17 mouse cellular contexts compared by ENCODE assay signal in genomic region chr10:70189864-70190263, GRCm38 (mm10). TPM values are rescaled to one million over a fixed set of nuclear protein-coding genes. Genes with fewer than 3 reads are reported as not detected.
A peak's percentile ranks its signal among the peaks of the same experiment; 100 is the strongest.
DNase-seq lines count a peak whose midpoint lies in the region; ATAC-seq and TF ChIP-seq lines count a peak whose summit lies in the region.
"Had no signal": no experiment of that assay in that cellular context is flagged by ENCODE, and none has a peak within 500 bp of the region (broad histone marks: within the 10 kb centered on the region; RNA-seq: fewer than 3 reads in every experiment).

No protein-coding gene starts in this region.

- intact Hi-C loops in gastrocnemius, postnatal 14 days (cut with DNase I; ENCODE audit: low total_unique reads), result loop anchor here (10.0 kb wide), 1 partner anchor 65 kb away; no protein-coding TSS in a partner anchor

- H3K4me2 ChIP-seq in kidney, postnatal 0 days (ENCODE audit: low read length), result no peak overlapping the region
- no peak overlapping the region for H3K4me2 ChIP-seq in kidney, embryonic 14.5 days (replicated peaks; ENCODE audit: low read depth, low read length)
- no peak overlapping the region for H3K4me2 ChIP-seq in lung, postnatal 0 days (replicated peaks; ENCODE audit: low read depth, low read length)
- H3K4me2 ChIP-seq: embryonic facial prominence, embryonic 15.5 days; liver, embryonic 15.5 days; midbrain, embryonic 12.5 days had no signal

- no peak overlapping the region for H3K4me3 ChIP-seq in kidney, postnatal 0 days (replicated peaks; ENCODE audit: low read depth, low read length)
- no peak overlapping the region for H3K4me3 ChIP-seq in kidney, embryonic 14.5 days (ENCODE audit: low read length)
- H3K4me3 ChIP-seq in lung, postnatal 0 days (ENCODE audit: low read depth, low read length), result no peak overlapping the region
- no peak overlapping the region for H3K4me3 ChIP-seq in ES-E14 (ENCODE audit: insufficient read depth in 1 of 2, low read depth in 1 of 2, low read length in 2 of 2, poor library complexity in 1 of 2, severe bottlenecking in 1 of 2)
- no peak overlapping the region for H3K4me3 ChIP-seq in cortical plate, adult 2 months (ENCODE audit: insufficient read depth, low read length)
- H3K4me3 ChIP-seq: embryonic facial prominence, embryonic 15.5 days; liver, embryonic 15.5 days; midbrain, embryonic 12.5 days had no signal

- in situ Hi-C loops in ES-E14 (cut with MboI; ENCODE audit: low sequenced_read_pairs in 2 of 2, unreplicated experiment in 2 of 2), result no loop called here

- ATAC-seq in kidney, postnatal 0 days (replicated peaks; ENCODE audit: low FRiP score, low read depth), result no peak
- ATAC-seq in kidney, embryonic 14.5 days (ENCODE audit: low FRiP score, low TSS enrichment), result no peak
- no peak for ATAC-seq in lung, postnatal 0 days
- ATAC-seq: hindbrain, embryonic 16.5 days had no signal

- no peak overlapping the region for H3K9ac ChIP-seq in kidney, postnatal 0 days (ENCODE audit: low read depth, low read length)
- no peak overlapping the region for H3K9ac ChIP-seq in kidney, embryonic 14.5 days (ENCODE audit: low read depth, low read length)
- H3K9ac ChIP-seq in lung, postnatal 0 days (replicated peaks; ENCODE audit: low read depth), result no peak overlapping the region
- no peak overlapping the region for H3K9ac ChIP-seq in ES-E14 (ENCODE audit: insufficient read depth, low read depth, low read length, poor library complexity, severe bottlenecking)
- H3K9ac ChIP-seq: embryonic facial prominence, embryonic 15.5 days; liver, embryonic 15.5 days; midbrain, embryonic 12.5 days had no signal

- no peak for TF ChIP-seq EP300 in lung, postnatal 0 days (IDR thresholded peaks at IDR 0.05)

- no peak for TF ChIP-seq POLR2A in cortical plate, adult 2 months (IDR thresholded peaks at IDR 0.05; ENCODE audit: extremely low read depth, insufficient read depth, low read length)

- WGBS in kidney, postnatal 0 days, result 80% methylated on average over 13 of the region's 13 CpGs
- WGBS in kidney, embryonic 14.5 days, result 85% methylated on average over 13 of the region's 13 CpGs
- WGBS in lung, postnatal 0 days, result 80% methylated on average over 13 of the region's 13 CpGs

- peaks cover 36% of the 10 kb centered on the region for H3K36me3 ChIP-seq in kidney, postnatal 0 days (ENCODE audit: insufficient read depth, low read length)
- peaks cover 56% of the 10 kb centered on the region for H3K36me3 ChIP-seq in kidney, embryonic 14.5 days (ENCODE audit: control insufficient read depth, insufficient read depth, low read length)
- H3K36me3 ChIP-seq in lung, postnatal 0 days (ENCODE audit: insufficient read depth, low read length), result peaks cover 20% of the 10 kb centered on the region
- H3K36me3 ChIP-seq in ES-E14 (ENCODE audit: control insufficient read depth, insufficient read depth, low read length, poor library complexity, severe bottlenecking), result peaks cover 35% of the 10 kb centered on the region

- no peak for DNase-seq in kidney, postnatal 0 days (ENCODE audit: low spot score)
- DNase-seq in lung, postnatal 0 days (ENCODE audit: low spot score), result no peak
- no peak for DNase-seq in lung, postnatal 10 days
- peak; percentile 37 for DNase-seq in ES-E14 (ENCODE audit: low read depth, low spot score)
- no peak for DNase-seq in gastrocnemius, postnatal 14 days
- DNase-seq: cerebellum, adult 18-20 months; kidney, adult 9 months; right cerebral cortex, postnatal 14 days had no signal

- no peaks in the 10 kb centered on the region for H3K27me3 ChIP-seq in kidney, postnatal 0 days (ENCODE audit: insufficient read depth, low read length)
- H3K27me3 ChIP-seq in kidney, embryonic 14.5 days (ENCODE audit: control insufficient read depth, insufficient read depth, low read length), result no peaks in the 10 kb centered on the region
- no peaks in the 10 kb centered on the region for H3K27me3 ChIP-seq in lung, postnatal 0 days (replicated peaks; ENCODE audit: insufficient read depth, low read length)
- H3K27me3 ChIP-seq: embryonic facial prominence, embryonic 15.5 days; liver, embryonic 15.5 days; midbrain, embryonic 12.5 days had no signal

- peak; percentile 49; the same call in 1 of the 2 replicates for TF ChIP-seq CTCF in kidney, postnatal 0 days (IDR thresholded peaks at IDR 0.05; ENCODE audit: low read depth)
- peak; percentile 52 for TF ChIP-seq CTCF in lung, postnatal 0 days (IDR thresholded peaks at IDR 0.05)
- peak; percentile 25; the same call in 1 of the 2 replicates for TF ChIP-seq CTCF in cortical plate, adult 2 months (IDR thresholded peaks at IDR 0.05; ENCODE audit: extremely low read depth, insufficient read depth, low read length)

- no peak overlapping the region for H3K27ac ChIP-seq in kidney, postnatal 0 days
- H3K27ac ChIP-seq in kidney, embryonic 14.5 days (ENCODE audit: low read depth, low read length), result no peak overlapping the region
- H3K27ac ChIP-seq in lung, postnatal 0 days (ENCODE audit: low read length), result no peak overlapping the region
- no peak overlapping the region; the same call in 1 of the 2 replicates for H3K27ac ChIP-seq in ES-E14 (ENCODE audit: insufficient read depth, low read depth, low read length, poor library complexity, severe bottlenecking)
- no peak overlapping the region for H3K27ac ChIP-seq in cortical plate, adult 2 months (ENCODE audit: insufficient read depth, low read length)
- H3K27ac ChIP-seq: embryonic facial prominence, embryonic 15.5 days; liver, embryonic 15.5 days; macrophage; midbrain, embryonic 12.5 days had no signal

- H3K9me3 ChIP-seq in kidney, postnatal 0 days (replicated peaks; ENCODE audit: low read length), result no peaks in the 10 kb centered on the region
- no peaks in the 10 kb centered on the region for H3K9me3 ChIP-seq in kidney, embryonic 14.5 days (ENCODE audit: control insufficient read depth, low read length)
- H3K9me3 ChIP-seq in lung, postnatal 0 days (ENCODE audit: low read length), result no peaks in the 10 kb centered on the region
- H3K9me3 ChIP-seq in ES-E14 (ENCODE audit: control insufficient read depth, insufficient read depth, low read depth, low read length), result no peaks in the 10 kb centered on the region
- H3K9me3 ChIP-seq: embryonic facial prominence, embryonic 15.5 days; liver, embryonic 15.5 days; midbrain, embryonic 12.5 days had no signal

- no peaks in the 10 kb centered on the region for H3K4me1 ChIP-seq in kidney, postnatal 0 days (replicated peaks; ENCODE audit: insufficient read depth, low read length)
- H3K4me1 ChIP-seq in kidney, embryonic 14.5 days (ENCODE audit: control insufficient read depth, insufficient read depth, low read length), result no peaks in the 10 kb centered on the region
- no peaks in the 10 kb centered on the region for H3K4me1 ChIP-seq in lung, postnatal 0 days (ENCODE audit: insufficient read depth, low read depth, low read length)
- H3K4me1 ChIP-seq in ES-E14 (ENCODE audit: control insufficient read depth in 2 of 2, insufficient read depth in 2 of 2, low read length in 2 of 2, poor library complexity in 1 of 2), result peaks cover 0 to 14% of the 10 kb centered on the region in 2 experiments; a peak in 3 of 4 replicates
- H3K4me1 ChIP-seq in cortical plate, adult 2 months (ENCODE audit: control insufficient read depth, insufficient read depth, low read length), result no peaks in the 10 kb centered on the region
- H3K4me1 ChIP-seq: embryonic facial prominence, embryonic 15.5 days; liver, embryonic 15.5 days; midbrain, embryonic 12.5 days had no signal

TF ChIP-seq in ES-E14, 5 proteins besides CTCF, POLR2A, EP300 and RAD21:
- TF ChIP-seq CHD2 (IDR thresholded peaks at IDR 0.05; ENCODE audit: low read depth, low read length) (no peak), MAFK (IDR thresholded peaks at IDR 0.05; ENCODE audit: insufficient read depth, low read depth, low read length) (no peak), HCFC1 (IDR thresholded peaks at IDR 0.05; ENCODE audit: borderline replicate concordance, insufficient read depth, low read length) (no peak), ZNF384 (IDR thresholded peaks at IDR 0.05; ENCODE audit: low read depth, low read length) (no peak), ZC3H11A (IDR thresholded peaks at IDR 0.05; ENCODE audit: borderline replicate concordance, low read depth, low read length) (no peak)

RNA-seq across cellular contexts. Expression of gene Mrln, which starts 14.6 kb away (rescaled TPM):
- polyA plus RNA-seq in kidney, postnatal 0 days (2015; fragmentation: Nextera tagmentation; extraction: Ambion mirVana), result 6.0 and 9.8 TPM in 2 replicates
- polyA plus RNA-seq in kidney, embryonic 14.5 days (2014; fragmentation: Nextera tagmentation; extraction: Ambion mirVana), result 7.8 and 9.6 TPM in 2 replicates
- polyA plus RNA-seq in lung, postnatal 0 days (2015; fragmentation: Nextera tagmentation; extraction: Ambion mirVana), result 1.6 and 1.8 TPM in 2 replicates
- not detected in 2 replicates for total RNA-seq in ES-E14 (2012; rRNA removed)
- 0.81 and 0.84 TPM in 2 replicates for polyA plus RNA-seq in cortical plate, adult 2 months (2012; rRNA removed)
- total RNA-seq in gastrocnemius, postnatal 14 days (2021), result 100 to 1,000 TPM in 1 of 2 experiments, 10 to 100 TPM in 1; 97.0 to 105 TPM
- total RNA-seq: common myeloid progenitor, adult 5-6 weeks; left cerebral cortex, postnatal 14 days had no signal
- polyA plus RNA-seq: macrophage had no signal

RNA-seq across cellular contexts. Expression of gene Slc16a9, which starts 55.0 kb away (rescaled TPM):
- 6.7 and 7.5 TPM in 2 replicates for polyA plus RNA-seq in kidney, postnatal 0 days (2015; fragmentation: Nextera tagmentation; extraction: Ambion mirVana)
- 3.8 and 4.0 TPM in 2 replicates for polyA plus RNA-seq in kidney, embryonic 14.5 days (2014; fragmentation: Nextera tagmentation; extraction: Ambion mirVana)
- polyA plus RNA-seq in lung, postnatal 0 days (2015; fragmentation: Nextera tagmentation; extraction: Ambion mirVana), result 24.8 and 25.4 TPM in 2 replicates
- total RNA-seq in ES-E14 (2012; rRNA removed), result 1.3 and 2.0 TPM in 2 replicates
- 2.5 and 2.9 TPM in 2 replicates for polyA plus RNA-seq in cortical plate, adult 2 months (2012; rRNA removed)
- total RNA-seq in gastrocnemius, postnatal 14 days (2021), result 1 to 10 TPM; 5.9 to 6.0 TPM
